Mouse (Mus musculus) lung, adult 2 months (tissue): ENCODE measurements around the gene Fgd5.

Experiments
- CTCF ChIP-seq: fragments of 200-500 bp; IDR thresholded peaks from 2 replicates; pipeline ENCODE4 v1.5.1; 2011; ENCODE audit warnings: mild to moderate bottlenecking, low read length, control low read depth; ENCODE audit not compliant: insufficient read depth
- POLR2A ChIP-seq: fragments of 200-500 bp; IDR thresholded peaks from 2 replicates; pipeline ENCODE4 v1.6.1; 2011; ENCODE audit warnings: low read depth, mild to moderate bottlenecking, control low read depth, low read length, borderline replicate concordance; ENCODE audit errors: extremely low read depth

DNA sequence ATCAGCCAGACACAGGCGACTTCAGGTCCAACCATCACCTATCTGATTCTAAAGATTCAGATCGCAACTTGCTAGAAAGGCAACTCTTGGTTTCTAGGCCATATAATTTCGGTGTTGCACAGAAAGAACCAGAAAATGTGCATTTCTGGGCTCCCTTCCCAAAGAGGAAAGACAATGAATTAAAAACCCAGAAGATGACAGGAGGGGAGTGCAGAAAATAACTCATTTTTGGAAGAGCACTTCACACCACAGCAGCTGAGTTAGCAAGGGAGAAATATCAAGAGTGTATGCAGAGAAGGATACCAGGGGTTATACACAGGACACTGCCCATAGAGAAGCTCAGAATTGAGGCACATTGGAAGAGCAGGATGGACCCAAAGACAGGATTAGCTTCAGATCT is 106.3 kb downstream of the Fgd5 start:
- TF ChIP-seq CTCF (no peak), POLR2A (no peak)
